Mouse (Mus musculus) yolk sac, embryonic 10.5 days (tissue): Measurements from ENCODE around the gene Tbc1d22a.

Experiments used
- DNase-seq: peaks from one replicate; pipeline ENCODE4 v3.0.0-alpha.2; 2017; ENCODE audit warnings: low spot score

Tbc1d22a gene

DNA sequence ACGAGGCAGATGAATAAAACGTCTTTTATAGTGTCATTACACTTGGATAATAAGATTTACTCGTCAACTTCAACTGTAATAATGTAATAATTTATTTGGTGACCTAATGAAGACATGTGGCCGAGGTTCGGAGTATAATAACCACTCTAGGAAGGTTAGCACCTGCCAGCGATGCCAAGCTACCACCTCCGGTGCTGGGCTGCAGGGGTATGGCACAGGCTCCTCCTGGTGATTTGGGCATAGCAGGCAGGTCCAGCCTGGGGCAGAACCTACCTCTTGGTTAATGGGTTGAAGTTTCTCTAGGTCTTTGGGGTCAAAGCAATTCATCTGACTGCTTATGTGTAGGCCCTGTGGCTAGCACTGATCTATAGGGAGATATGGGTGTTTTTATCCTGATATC is 296.9 kb downstream of the Tbc1d22a start:
- DNase-seq, result no peak

DNA sequence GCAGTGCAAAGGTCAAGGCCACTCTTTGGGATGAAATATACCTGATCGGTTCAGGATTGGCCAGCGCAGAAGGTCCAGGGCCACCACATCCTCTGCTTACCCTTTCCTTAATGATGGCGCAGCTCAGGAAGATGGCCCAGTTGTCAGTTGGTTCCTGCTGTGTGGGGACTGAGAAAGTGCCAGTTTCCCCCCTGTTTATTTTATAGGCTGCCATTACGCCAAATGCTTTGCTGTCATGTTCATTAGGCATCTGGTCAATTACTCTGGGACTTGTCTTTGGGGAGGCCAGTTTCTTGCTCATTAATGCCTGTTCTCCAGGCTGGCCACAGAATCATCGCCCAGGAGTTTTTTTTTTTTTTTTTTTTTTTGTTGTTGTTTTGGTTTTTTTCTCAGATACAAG is 299.1 kb downstream of the Tbc1d22a start:
- DNase-seq, result no peak

DNA sequence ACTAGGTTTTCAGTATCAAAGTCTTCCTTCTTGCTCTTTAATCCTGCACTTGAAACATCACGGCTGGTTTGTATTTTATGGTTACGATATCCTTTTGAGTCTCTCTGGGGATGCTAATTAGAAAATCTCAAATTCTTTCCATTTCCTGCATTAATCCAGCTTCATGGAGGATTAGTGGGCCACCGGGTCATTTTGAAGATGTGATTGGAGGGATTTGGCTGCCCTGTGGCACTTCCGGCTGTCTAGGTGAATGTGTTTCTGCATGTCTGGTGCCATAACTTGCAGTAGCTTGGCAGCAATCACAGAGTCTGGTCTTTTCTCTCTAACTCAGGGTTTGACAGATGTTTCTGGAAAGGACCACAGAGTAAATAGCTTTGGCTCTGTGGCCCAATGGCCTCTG is 305.9 kb downstream of the Tbc1d22a start:
- no peak for DNase-seq

DNA sequence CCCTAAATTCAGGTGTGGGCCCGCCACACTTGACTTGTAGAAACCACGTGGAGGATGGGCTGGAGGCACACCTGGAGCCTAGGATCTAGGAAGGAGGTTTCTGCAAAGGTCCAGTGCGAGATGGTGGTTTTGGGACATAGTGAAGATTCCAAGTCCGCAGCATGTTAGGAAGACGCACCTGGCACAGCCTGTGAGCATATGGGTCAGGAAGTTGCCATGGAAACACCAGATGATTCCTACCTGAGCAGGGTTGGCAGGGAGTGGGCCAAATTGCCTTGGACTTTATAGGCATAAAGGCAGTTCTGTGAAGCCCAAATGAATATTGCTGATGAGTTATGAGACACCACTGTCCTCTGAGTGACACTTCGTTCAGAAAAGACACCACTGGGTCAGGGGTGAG is 321.1 kb downstream of the Tbc1d22a start:
- no peak for DNase-seq

DNA sequence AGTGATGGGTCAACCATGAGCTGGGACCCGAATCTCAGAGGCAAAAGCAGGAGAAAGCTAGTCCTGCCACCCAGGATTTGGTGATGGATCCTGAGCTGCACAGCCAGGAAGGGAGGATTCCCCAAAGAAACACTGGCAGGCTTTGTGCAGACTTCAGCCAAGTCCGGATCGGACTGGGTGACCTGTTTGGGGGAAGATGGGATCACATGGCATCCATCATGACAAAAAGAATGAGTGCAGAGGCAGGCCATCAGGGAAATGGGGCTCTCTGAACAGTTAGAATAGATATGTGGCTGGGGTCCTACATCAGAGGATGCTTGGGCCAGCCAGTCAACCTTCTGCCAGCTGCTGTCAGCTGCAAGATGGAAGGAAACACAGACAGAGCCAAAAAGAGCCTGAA is 328.1 kb downstream of the Tbc1d22a start:
- DNase-seq, result no peak

GRCm38 (mm10) chr15:86544122-86544795 is 330.0 kb downstream of the Tbc1d22a start:
- no peak for DNase-seq
